Mouse (Mus musculus) G1E (cell line): Measurements from ENCODE around the gene Tmem106c. TPM values are rescaled to one million over a fixed set of nuclear protein-coding genes. Genes with fewer than 3 reads are reported as not detected.

Source experiments
- ATAC-seq: 2 replicates; pipeline ENCODE4 v1.8.0; 2016; ENCODE audit warnings: mild to moderate bottlenecking; ENCODE audit not compliant: insufficient number of reproducible peaks, poor library complexity, low FRiP score, severe bottlenecking; ENCODE audit errors: extremely low read depth
- DNase-seq: peaks from one replicate; pipeline ENCODE4 v3.0.0; 2012; ENCODE audit warnings: low spot score
- H3K27me3 ChIP-seq: 2 replicates; pipeline ENCODE4 v1.6.1; 2012; ENCODE audit warnings: mild to moderate bottlenecking, low read length, inconsistent platforms; ENCODE audit not compliant: insufficient read depth
- H3K36me3 ChIP-seq: replicated peaks from 2 replicates; pipeline ENCODE3; 2012; ENCODE audit warnings: mild to moderate bottlenecking, inconsistent platforms
- H3K4me1 ChIP-seq: 2 replicates; pipeline ENCODE4 v1.6.1; 2012; ENCODE audit warnings: low read depth, low read length, inconsistent platforms, mixed read lengths; ENCODE audit not compliant: insufficient read depth
- H3K4me3 ChIP-seq: 2 replicates; pipeline ENCODE4 v1.5.1; 2012; ENCODE audit warnings: low read depth, mild to moderate bottlenecking, inconsistent platforms, low read length, moderate library complexity, mixed read lengths
- H3K9me3 ChIP-seq: replicated peaks from 2 replicates; pipeline ENCODE4 v1.6.1; 2012; ENCODE audit warnings: inconsistent platforms
- CTCF ChIP-seq: IDR thresholded peaks from 2 replicates; pipeline ENCODE4 v1.5.1; 2012; ENCODE audit warnings: low read depth, low read length, inconsistent platforms, mixed read lengths
- GATA1 ChIP-seq: IDR thresholded peaks from 2 replicates; pipeline ENCODE4 v1.6.1; 2012; ENCODE audit warnings: borderline replicate concordance, low read length, inconsistent platforms, mixed read lengths
- GATA2 ChIP-seq: IDR thresholded peaks from 2 replicates; pipeline ENCODE4 v1.6.1; 2012; ENCODE audit warnings: low read depth, low read length, inconsistent platforms, borderline replicate concordance
- POLR2AphosphoS5 ChIP-seq: IDR thresholded peaks from 2 replicates; pipeline ENCODE4 v1.6.1; 2012; ENCODE audit warnings: low read depth, low read length, inconsistent platforms; ENCODE audit not compliant: insufficient replicate concordance
- TAL1 ChIP-seq: conservative IDR thresholded peaks from 2 replicates; pipeline ENCODE4 v1.6.1; 2012; ENCODE audit warnings: low read depth, low read length, inconsistent platforms, mixed read lengths
- polyA plus RNA-seq: library from polyadenylated mRNA; stranded (reverse); fragments of >175 nt; gene quantifications from 2 replicates; pipeline ENCODE4 v1.2.3, GENCODE M21; 2012
- total RNA-seq, 2 experiments: library from RNA; stranded (forward) in 1 of 2; stranded (reverse) in 1 of 2; fragments of 200-1000 nt in 1 of 2; fragments of >200 nt in 1 of 2; fragmentation: Nextera tagmentation in 1 of 2; gene quantifications; 2 replicates each; pipeline ENCODE4 v1.2.3; 2014 to 2017

Tmem106c gene
- total and polyA plus RNA-seq, 3 experiments = 18.6 to 54.3 (median 19.2) TPM

DNA sequence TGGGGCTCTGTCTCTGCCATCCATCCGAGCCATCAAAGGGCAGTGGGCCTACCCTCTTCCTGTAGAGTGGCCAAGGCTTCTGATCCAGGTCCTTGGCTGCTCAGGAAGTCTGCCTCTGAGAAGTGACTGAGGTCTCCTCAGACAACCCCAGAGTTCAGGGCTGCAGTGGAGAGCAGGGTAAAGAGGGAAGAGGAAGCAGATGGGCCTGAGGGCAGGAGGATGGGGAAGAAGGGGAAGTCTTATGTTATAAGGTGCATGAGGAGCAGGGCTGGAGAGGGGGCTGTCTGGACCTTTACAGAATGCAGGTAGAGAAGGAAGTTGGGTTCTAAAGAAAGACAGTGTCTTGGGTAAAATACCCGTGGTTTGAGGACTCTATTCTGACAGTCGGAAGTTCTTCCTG lies 14.3 kb upstream of the Tmem106c start:
- DNase-seq (no peak), ATAC-seq (no peak)
- peaks cover 9% of the 10 kb centered on the region for H3K4me1 ChIP-seq
- H3K9me3 ChIP-seq = no peaks in the 10 kb centered on the region
- no peaks in the 10 kb centered on the region for H3K36me3 ChIP-seq
- TF ChIP-seq GATA2 (no peak), TAL1 (no peak), GATA1 (no peak), CTCF (no peak), POLR2AphosphoS5 (no peak)
- H3K4me3 ChIP-seq = no peak overlapping the region
- peaks cover 40% of the 10 kb centered on the region for H3K27me3 ChIP-seq

DNA sequence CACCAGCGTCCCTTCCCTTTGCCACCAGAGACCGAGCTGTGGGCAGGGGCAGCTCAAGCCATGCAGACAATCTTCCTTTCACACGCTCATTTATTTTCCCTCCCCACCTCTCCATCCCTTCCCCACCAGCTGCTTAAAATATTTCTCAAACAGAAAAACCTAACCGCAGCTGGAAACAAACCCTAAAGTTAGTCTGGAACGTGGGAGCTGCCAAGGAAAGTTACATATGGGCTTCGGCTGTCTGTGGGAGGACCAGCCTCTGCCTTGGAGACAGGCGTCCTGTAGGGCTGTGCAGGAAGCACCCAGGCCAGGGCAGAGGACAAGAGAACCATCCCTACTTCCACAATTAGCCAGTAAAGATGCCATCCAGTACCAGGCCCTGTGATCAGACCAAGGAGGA lies 13.8 kb upstream of the Tmem106c start:
- H3K27me3 ChIP-seq = peaks cover 44% of the 10 kb centered on the region
- H3K36me3 ChIP-seq = no peaks in the 10 kb centered on the region
- H3K9me3 ChIP-seq = no peaks in the 10 kb centered on the region
- H3K4me1 ChIP-seq = peaks cover 9% of the 10 kb centered on the region
- DNase-seq (no peak), ATAC-seq (no peak)
- no peak overlapping the region for H3K4me3 ChIP-seq
- no peak for TF ChIP-seq GATA2
- TF ChIP-seq GATA1 = no peak
- TF ChIP-seq POLR2AphosphoS5 = no peak
- no peak for TF ChIP-seq TAL1
- no peak for TF ChIP-seq CTCF

DNA sequence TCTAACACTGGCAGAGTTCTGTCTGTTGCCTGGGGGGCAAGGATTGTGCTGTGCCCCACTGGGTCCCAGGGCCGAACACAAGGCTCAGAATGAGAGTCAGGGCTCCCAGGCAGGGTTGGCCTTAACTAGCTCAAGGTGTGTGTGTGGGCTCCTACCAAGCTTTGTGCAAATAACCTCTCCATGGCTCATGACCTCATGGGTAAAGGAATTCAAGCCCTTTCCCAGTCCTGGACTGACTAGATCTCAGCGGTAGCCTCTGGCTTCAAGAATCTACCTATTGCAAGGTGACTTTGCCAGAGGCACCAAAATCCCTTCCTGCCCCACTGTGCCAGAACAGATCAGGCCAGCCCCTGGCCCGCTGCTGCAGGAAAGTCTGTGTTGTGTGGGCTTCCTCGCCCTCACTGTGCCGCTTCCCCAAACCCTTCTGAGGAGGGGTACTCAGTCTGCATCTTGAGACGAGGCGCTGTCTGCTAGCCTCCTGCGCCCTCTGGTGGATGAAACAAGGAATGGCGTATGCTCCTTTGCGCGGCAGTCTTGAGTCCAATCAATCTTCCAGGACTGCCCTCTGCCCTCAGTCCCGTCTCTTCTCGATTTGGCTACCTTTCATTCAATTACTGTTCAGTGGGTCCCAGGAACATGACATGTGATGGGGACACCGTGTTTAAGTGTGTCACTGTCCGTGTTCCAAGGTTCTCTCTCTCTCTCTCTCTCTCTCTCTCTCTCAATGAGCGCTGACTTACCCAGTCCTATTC lies 11.7 kb upstream of the Tmem106c start:
- DNase-seq (peak; percentile 57), ATAC-seq (0 out of 2 replicates have a peak, but pooled peaks have one; percentile 37)
- Histone ChIP-seq H3K36me3 (no peaks in the 10 kb centered on the region), H3K9me3 (no peaks in the 10 kb centered on the region), H3K4me3 (no peak overlapping the region), H3K4me1 (peaks cover 9% of the 10 kb centered on the region), H3K27me3 (peaks cover 52% of the 10 kb centered on the region)
- TF ChIP-seq CTCF = peak; percentile 94
- no peak for TF ChIP-seq GATA2
- no peak for TF ChIP-seq TAL1
- TF ChIP-seq POLR2AphosphoS5 = no peak
- TF ChIP-seq GATA1 = no peak

DNA sequence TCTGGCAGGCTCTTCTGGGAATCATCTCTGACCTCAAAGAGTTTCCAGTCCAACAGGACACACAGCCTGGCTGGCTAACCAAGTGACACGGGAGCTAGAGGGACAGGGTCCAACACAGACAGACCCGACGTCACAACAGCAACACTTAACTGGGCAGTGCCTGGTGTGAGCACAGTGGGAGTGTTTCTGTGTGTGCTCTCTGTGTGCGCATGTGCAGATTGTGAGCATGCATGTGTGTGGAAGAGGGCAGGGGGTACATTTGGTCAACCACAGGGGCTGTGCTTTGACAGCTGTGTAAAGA lies 11.2 kb upstream of the Tmem106c start:
- DNase-seq = no peak
- Histone ChIP-seq H3K36me3 (no peaks in the 10 kb centered on the region), H3K4me1 (peaks cover 9% of the 10 kb centered on the region), H3K4me3 (no peak overlapping the region), H3K9me3 (no peaks in the 10 kb centered on the region), H3K27me3 (peaks cover 52% of the 10 kb centered on the region)
- ATAC-seq = no peak
- TF ChIP-seq GATA2 = no peak
- TF ChIP-seq GATA1 = no peak
- no peak for TF ChIP-seq POLR2AphosphoS5
- TF ChIP-seq TAL1 = no peak
- TF ChIP-seq CTCF = no peak

DNA sequence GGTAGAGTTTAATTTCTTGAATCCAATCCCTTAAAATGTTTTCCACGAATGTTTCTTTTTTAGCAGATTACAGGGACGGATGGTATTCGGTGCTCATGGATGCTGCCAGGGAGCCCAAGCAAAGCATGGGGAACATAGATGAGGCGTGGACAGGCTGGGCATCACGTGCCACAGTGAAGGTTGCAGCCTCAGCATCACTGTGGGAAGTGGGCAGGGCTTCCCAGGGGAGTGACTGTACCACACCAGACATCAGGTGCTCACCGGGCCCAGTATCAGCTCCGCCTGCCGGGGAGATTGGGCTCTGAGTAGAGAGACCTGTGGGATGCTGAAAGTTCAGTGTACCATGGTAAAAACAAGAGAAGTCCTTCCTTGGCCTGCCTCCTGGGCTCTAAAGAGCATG lies 9.3 kb upstream of the Tmem106c start:
- peaks cover 39% of the 10 kb centered on the region for H3K27me3 ChIP-seq
- ATAC-seq (no peak), DNase-seq (no peak)
- no peaks in the 10 kb centered on the region for H3K9me3 ChIP-seq
- peaks cover 9% of the 10 kb centered on the region for H3K4me1 ChIP-seq
- no peaks in the 10 kb centered on the region for H3K36me3 ChIP-seq
- H3K4me3 ChIP-seq = no peak overlapping the region
- no peak for TF ChIP-seq GATA2
- no peak for TF ChIP-seq CTCF
- no peak for TF ChIP-seq TAL1
- TF ChIP-seq POLR2AphosphoS5 = no peak
- no peak for TF ChIP-seq GATA1

DNA sequence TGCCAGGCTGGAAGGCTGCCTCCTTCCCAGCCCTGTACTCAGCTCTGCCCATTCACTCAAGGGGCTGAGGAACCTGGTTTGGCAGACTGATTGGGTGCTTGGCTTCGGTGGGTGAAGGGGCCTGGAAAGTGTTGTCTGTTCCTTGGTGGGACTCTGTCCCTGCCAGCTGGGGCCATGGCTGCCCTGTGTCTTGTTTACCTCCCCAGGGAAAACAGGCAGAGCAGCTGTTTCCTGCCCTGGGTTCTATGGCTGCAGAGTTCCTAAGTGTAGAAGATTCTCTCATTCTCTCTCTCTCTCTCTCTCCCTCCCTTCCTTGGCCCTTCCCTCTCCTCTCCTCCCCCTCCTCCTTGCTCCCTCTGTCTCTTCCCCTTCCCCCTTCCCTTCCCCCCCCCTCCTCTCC lies 8.7 kb upstream of the Tmem106c start:
- Histone ChIP-seq H3K9me3 (no peaks in the 10 kb centered on the region), H3K36me3 (no peaks in the 10 kb centered on the region), H3K4me1 (peaks cover 9% of the 10 kb centered on the region), H3K27me3 (peaks cover 35% of the 10 kb centered on the region), H3K4me3 (no peak overlapping the region)
- ATAC-seq = no peak
- TF ChIP-seq CTCF (no peak), GATA2 (no peak), TAL1 (no peak), GATA1 (no peak), POLR2AphosphoS5 (no peak)
- no peak for DNase-seq

DNA sequence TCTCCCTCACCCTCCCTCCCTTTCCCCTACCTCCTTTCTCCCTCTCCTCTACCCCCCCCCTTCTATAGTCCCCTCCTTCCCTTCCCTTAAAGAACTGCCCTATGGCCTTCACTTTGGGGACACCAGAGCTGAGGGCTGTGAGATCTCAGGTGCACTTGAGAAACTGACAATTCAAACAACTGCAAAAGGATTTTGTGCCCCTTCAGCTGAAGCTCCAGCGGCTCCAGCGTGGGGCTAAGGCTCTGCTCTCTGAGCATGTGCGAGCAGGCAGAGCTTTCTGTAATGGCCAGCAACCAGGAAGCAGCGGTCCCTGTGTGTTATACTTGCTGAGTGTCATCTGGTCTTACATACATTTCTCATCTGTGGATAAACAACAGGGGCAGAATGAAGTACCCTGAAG lies 8.3 kb upstream of the Tmem106c start:
- no peak overlapping the region for H3K4me3 ChIP-seq

More for the DNA sequence above, 8.3 kb upstream of the Tmem106c start:
- H3K4me1 ChIP-seq = peaks cover 9% of the 10 kb centered on the region
- no peaks in the 10 kb centered on the region for H3K36me3 ChIP-seq
- H3K9me3 ChIP-seq = no peaks in the 10 kb centered on the region
- DNase-seq = no peak
- peaks cover 35% of the 10 kb centered on the region for H3K27me3 ChIP-seq
- ATAC-seq = no peak
- no peak for TF ChIP-seq GATA2
- no peak for TF ChIP-seq TAL1
- TF ChIP-seq GATA1 = no peak
- TF ChIP-seq POLR2AphosphoS5 = no peak
- TF ChIP-seq CTCF = no peak
